20 mouse cellular contexts compared by ENCODE assay signal in the genomic region with DNA sequence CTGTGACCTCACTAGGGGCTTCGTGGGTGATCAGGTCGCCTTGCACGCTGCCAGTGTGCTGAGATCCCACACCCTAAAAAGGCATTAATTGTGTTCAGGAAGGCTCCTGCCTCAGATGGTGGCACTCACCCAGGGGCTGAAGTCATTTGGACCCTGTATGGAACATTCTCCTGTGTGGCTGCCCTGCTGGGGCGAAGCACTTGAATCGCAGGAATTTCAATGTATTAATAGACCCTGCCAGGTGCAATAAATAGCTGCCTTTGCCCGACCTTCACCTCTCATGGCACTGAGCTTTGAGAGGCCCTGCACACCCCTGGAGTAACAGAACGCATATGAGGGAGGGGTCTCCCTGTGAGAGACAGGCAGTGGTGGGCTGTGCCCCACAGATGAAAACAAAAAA. TPM values are rescaled to one million over a fixed set of nuclear protein-coding genes. Genes with fewer than 3 reads are reported as not detected.
DNase-seq lines count a peak whose midpoint lies in the region; ATAC-seq and TF ChIP-seq lines count a peak whose summit lies in the region.
"Had no signal": no experiment of that assay in that cellular context is flagged by ENCODE, and none has a peak within 500 bp of the region (broad histone marks: within the 10 kb centered on the region; RNA-seq: fewer than 3 reads in every experiment).

No protein-coding gene starts in this region.

- H3K4me3 ChIP-seq in lung, embryonic 16.5 days (ENCODE audit: low read length): no peak overlapping the region
- H3K4me3 ChIP-seq in heart, postnatal 0 days (ENCODE audit: low read depth, low read length): no peak overlapping the region
- no peak overlapping the region for H3K4me3 ChIP-seq in limb, embryonic 15.5 days
- H3K4me3 ChIP-seq: hindbrain, embryonic 13.5 days; left cerebral cortex, adult 2 months; liver, embryonic 12.5 days; myocyte; stomach, embryonic 15.5 days had no signal

- H3K27me3 ChIP-seq in lung, embryonic 16.5 days (ENCODE audit: control insufficient read depth, insufficient read depth, low read depth, low read length): no peaks in the 10 kb centered on the region
- H3K27me3 ChIP-seq in heart, postnatal 0 days (ENCODE audit: control insufficient read depth, insufficient read depth, low read length): no peaks in the 10 kb centered on the region
- H3K27me3 ChIP-seq in limb, embryonic 15.5 days: no peaks in the 10 kb centered on the region
- H3K27me3 ChIP-seq: hindbrain, embryonic 13.5 days; liver, embryonic 12.5 days; stomach, embryonic 15.5 days had no signal

- WGBS in lung, embryonic 16.5 days: 63% methylated on average over 7 of the region's 7 CpGs
- 47% methylated on average over 7 of the region's 7 CpGs for WGBS in heart, postnatal 0 days
- WGBS in limb, embryonic 15.5 days: 50% methylated on average over 7 of the region's 7 CpGs

- H3K36me3 ChIP-seq in lung, embryonic 16.5 days (ENCODE audit: control insufficient read depth, insufficient read depth, low read length): no peaks in the 10 kb centered on the region
- no peaks in the 10 kb centered on the region for H3K36me3 ChIP-seq in heart, postnatal 0 days (replicated peaks; ENCODE audit: control insufficient read depth, insufficient read depth, low read length)
- H3K36me3 ChIP-seq in limb, embryonic 15.5 days: no peaks in the 10 kb centered on the region
- H3K36me3 ChIP-seq: liver, embryonic 12.5 days; stomach, embryonic 15.5 days had no signal

- TF ChIP-seq CTCF in heart, postnatal 0 days (IDR thresholded peaks at IDR 0.05; ENCODE audit: low read depth): no peak

- TF ChIP-seq EP300 in heart, postnatal 0 days (IDR thresholded peaks at IDR 0.05; ENCODE audit: low read depth): peak; percentile 96

- no peaks in the 10 kb centered on the region for H3K9me3 ChIP-seq in lung, embryonic 16.5 days (ENCODE audit: control insufficient read depth, low read length)
- H3K9me3 ChIP-seq in heart, postnatal 0 days (replicated peaks; ENCODE audit: control insufficient read depth, low read length): no peaks in the 10 kb centered on the region
- no peaks in the 10 kb centered on the region for H3K9me3 ChIP-seq in limb, embryonic 15.5 days
- H3K9me3 ChIP-seq: hindbrain, embryonic 13.5 days; stomach, embryonic 15.5 days had no signal

- 0 out of 2 replicates have a peak overlapping the region, but pooled peaks have one; percentile 16 for H3K27ac ChIP-seq in lung, embryonic 16.5 days (ENCODE audit: low read length)
- H3K27ac ChIP-seq in heart, postnatal 0 days (ENCODE audit: low read depth): peak overlapping the region; percentile 98
- 0 out of 2 replicates have a peak overlapping the region, but pooled peaks have one; percentile 22 for H3K27ac ChIP-seq in limb, embryonic 15.5 days
- H3K27ac ChIP-seq: hindbrain, embryonic 13.5 days; kidney, postnatal 0 days; left cerebral cortex, adult 2 months; liver, embryonic 12.5 days; stomach, embryonic 15.5 days had no signal

- ATAC-seq in lung, embryonic 16.5 days (ENCODE audit: low read depth): no peak; the same call in 1 of the 2 replicates
- peak; percentile 87 for ATAC-seq in heart, postnatal 0 days (ENCODE audit: insufficient read depth, low read depth)
- no peak for ATAC-seq in limb, embryonic 15.5 days (ENCODE audit: insufficient number of reproducible peaks, low FRiP score, low TSS enrichment, low read depth)
- ATAC-seq: activated CD4-positive, CD25-positive, alpha-beta regulatory T cell, adult 4 months; forebrain, embryonic 14.5 days; liver, embryonic 12.5 days had no signal

- H3K4me1 ChIP-seq in lung, embryonic 16.5 days (replicated peaks; ENCODE audit: control insufficient read depth, insufficient read depth, low read length): peaks cover 17% of the 10 kb centered on the region; the same call in 1 of the 2 replicates
- H3K4me1 ChIP-seq in heart, postnatal 0 days (ENCODE audit: control insufficient read depth, insufficient read depth): peaks cover 61% of the 10 kb centered on the region
- H3K4me1 ChIP-seq in limb, embryonic 15.5 days: peaks cover 35% of the 10 kb centered on the region

- H3K9ac ChIP-seq in lung, embryonic 16.5 days (ENCODE audit: low read length): no peak overlapping the region
- H3K9ac ChIP-seq in heart, postnatal 0 days (replicated peaks; ENCODE audit: low read depth, low read length): no peak overlapping the region
- no peak overlapping the region for H3K9ac ChIP-seq in limb, embryonic 15.5 days
- H3K9ac ChIP-seq: hindbrain, embryonic 13.5 days; liver, embryonic 12.5 days; stomach, embryonic 15.5 days had no signal

- no peak for DNase-seq in lung, postnatal 14 days
- peak; percentile 73 to 79 for DNase-seq in heart, adult 9 months (ENCODE audit: low spot score in 2 of 2)
- DNase-seq in heart, postnatal 0 days (ENCODE audit: low spot score): peak; percentile 95
- no peak for DNase-seq in cerebellum, postnatal 25 days
- no peak for DNase-seq in right cerebral cortex, adult 2 months (ENCODE audit: low spot score in 2 of 2)
- DNase-seq in ovary, postnatal 36 days (ENCODE audit: low spot score): no peak
- DNase-seq: cerebellum, adult 11 months; lung, postnatal 10 days; thymus, postnatal 4 days had no signal

- H3K4me2 ChIP-seq in lung, embryonic 16.5 days (ENCODE audit: low read depth, low read length): no peak overlapping the region
- peak overlapping the region; percentile 21; the same call in 1 of the 2 replicates for H3K4me2 ChIP-seq in heart, postnatal 0 days (ENCODE audit: low read depth, low read length)
- no peak overlapping the region for H3K4me2 ChIP-seq in limb, embryonic 15.5 days
- H3K4me2 ChIP-seq: hindbrain, embryonic 13.5 days; liver, embryonic 12.5 days; midbrain, embryonic 11.5 days; stomach, embryonic 15.5 days had no signal

RNA-seq across cellular contexts. Expression of a gene that starts 17.0 kb away (rescaled TPM):
- polyA plus RNA-seq in lung, embryonic 16.5 days (2015; fragmentation: Nextera tagmentation; extraction: Ambion mirVana): 70.5 and 78.6 TPM in 2 replicates
- total RNA-seq in heart, postnatal 0 days (2014; rRNA removed; ENCODE audit: low replicate concordance): 120 and 135 TPM in 2 replicates
- polyA plus RNA-seq in heart, postnatal 0 days (2015; fragmentation: Nextera tagmentation; extraction: Ambion mirVana): 140 and 168 TPM in 2 replicates
- 56.8 and 72.0 TPM in 2 replicates for polyA plus RNA-seq in limb, embryonic 15.5 days (2015; fragmentation: Nextera tagmentation; extraction: Ambion mirVana)

RNA-seq across cellular contexts. Expression of a gene that starts 46.1 kb away (rescaled TPM):
- 3.1 and 3.8 TPM in 2 replicates for polyA plus RNA-seq in lung, embryonic 16.5 days (2015; fragmentation: Nextera tagmentation; extraction: Ambion mirVana)
- 7.1 and 8.4 TPM in 2 replicates for total RNA-seq in heart, postnatal 0 days (2014; rRNA removed; ENCODE audit: low replicate concordance)
- polyA plus RNA-seq in heart, postnatal 0 days (2015; fragmentation: Nextera tagmentation; extraction: Ambion mirVana): 5.1 and 5.6 TPM in 2 replicates
- polyA plus RNA-seq in limb, embryonic 15.5 days (2015; fragmentation: Nextera tagmentation; extraction: Ambion mirVana): 2.4 and 2.5 TPM in 2 replicates
- polyA plus RNA-seq: activated CD4-positive, CD25-positive, alpha-beta regulatory T cell, adult 4 months; midbrain, embryonic 11.5 days; myocyte had no signal

Comparison
In these comparisons a context has a peak if more than half of its experiments do, and no peak if none do; other contexts are left out.
1. H3K27ac ChIP-seq: peak in every context shown above with its lines; median percentile 98 in heart, postnatal 0 days; 22 in limb, embryonic 15.5 days; 16 in lung, embryonic 16.5 days.
2. DNase-seq: peak in heart, adult 9 months (2 of 2) and heart, postnatal 0 days (single experiment); none in lung, postnatal 14 days (single experiment), cerebellum, postnatal 25 days (0 of 2), right cerebral cortex, adult 2 months (0 of 2) and ovary, postnatal 36 days (single experiment).